Mouse (Mus musculus) frontal cortex, adult (tissue): ENCODE results near the gene Olfr743.
"Not testable (repeated sequence)": the region's sequence is repeated elsewhere in the genome, so short reads cannot be mapped to it uniquely, and the experiment has no call there.

Experiments
- ATAC-seq: cut with Nextera tagmentation; 2 replicates; pipeline ENCODE4 v1.9.2; 2017; ENCODE audit warnings: mild to moderate bottlenecking, moderate library complexity, mixed read lengths; ENCODE audit not compliant: low TSS enrichment

Gene Olfr743

GRCm38 (mm10) chr14:50521539-50521938, at the start of gene Olfr743:
Gene Olfr743, plus strand, starts transcription at chr14:50521839.
- ATAC-seq, result no peak

GRCm38 (mm10) chr14:50472438-50472837, 49.2 kb upstream of the Olfr743 start, which contains the start of gene Olfr741:
Gene Olfr741, plus strand, starts transcription at chr14:50472738.
- ATAC-seq, result no peak

- no peak for ATAC-seq
Observed at GRCm38 (mm10) chr14:50478406-50478805, 43.2 kb upstream of the Olfr743 start.

GRCm38 (mm10) chr14:50503300-50503699, 18.3 kb upstream of the Olfr743 start, which contains the start of gene Olfr742:
Gene Olfr742, plus strand, starts transcription at chr14:50503600.
- ATAC-seq, result no peak

GRCm38 (mm10) chr14:50552734-50553133, 31.1 kb downstream of the Olfr743 start:
- no peak for ATAC-seq

- not testable (repeated sequence) for ATAC-seq
Observed at GRCm38 (mm10) chr14:50573056-50573455, 51.4 kb downstream of the Olfr743 start.
